Mouse (Mus musculus) midbrain, embryonic 13.5 days (tissue): ENCODE data around the gene Rxrb. TPM values are rescaled to one million over a fixed set of nuclear protein-coding genes. Genes with fewer than 3 reads are reported as not detected.
A peak's percentile ranks its signal among the peaks of the same experiment; 100 is the strongest.

ENCODE experiments used
- ATAC-seq: fragments of 200-750 bp; cut with Nextera tagmentation; 2 replicates; pipeline ENCODE4 v1.8.0; 2017; ENCODE audit warnings: mild to moderate bottlenecking, moderate TSS enrichment, moderate library complexity
- H3K27ac ChIP-seq: fragments of 300-500 bp; sonication (generic); 2 replicates; pipeline ENCODE4 v1.5.1; 2015; ENCODE audit warnings: inconsistent platforms, mild to moderate bottlenecking, moderate library complexity
- H3K27me3 ChIP-seq: fragments of 300-500 bp; sonication (generic); 2 replicates; pipeline ENCODE4 v1.6.1; 2015; ENCODE audit warnings: mild to moderate bottlenecking, inconsistent platforms
- H3K36me3 ChIP-seq: fragments of 300-500 bp; sonication (generic); 2 replicates; pipeline ENCODE4 v1.6.1; 2015; ENCODE audit warnings: mild to moderate bottlenecking, inconsistent platforms
- H3K4me1 ChIP-seq: fragments of 300-500 bp; sonication (generic); replicated peaks from 2 replicates; pipeline ENCODE4 v1.6.1; 2015; ENCODE audit warnings: inconsistent platforms
- H3K4me2 ChIP-seq: fragments of 300-500 bp; sonication (generic); replicated peaks from 2 replicates; pipeline ENCODE4 v1.6.1; 2015; ENCODE audit warnings: moderate library complexity, mild to moderate bottlenecking, inconsistent platforms
- H3K4me3 ChIP-seq: fragments of 300-500 bp; sonication (generic); replicated peaks from 2 replicates; pipeline ENCODE4 v1.5.1; 2015; ENCODE audit warnings: mild to moderate bottlenecking, inconsistent platforms
- H3K9ac ChIP-seq: fragments of 300-500 bp; sonication (generic); replicated peaks from 2 replicates; pipeline ENCODE4 v1.6.1; 2015; ENCODE audit warnings: mild to moderate bottlenecking, inconsistent platforms
- H3K9me3 ChIP-seq: fragments of 300-500 bp; sonication (generic); 2 replicates; pipeline ENCODE4 v1.6.1; 2016; ENCODE audit warnings: mild to moderate bottlenecking, inconsistent platforms
- WGBS: fragments of 180-500 bp; shearing (Covaris S2); methylation state at CpG from one replicate; pipeline ENCODE4 v1.1.7; 2015; 5-methylcytosine and 5-hydroxymethylcytosine counted together
- polyA plus RNA-seq: library from polyadenylated mRNA; unstranded; fragments of >200 nt; fragmentation: Nextera tagmentation; extraction: Ambion mirVana; gene quantifications from 2 replicates; pipeline ENCODE4 v1.2.1, GENCODE M21; 2015

Rxrb gene
- polyA plus RNA-seq, 1 experiment from 2014 or later: 62.7 TPM

GRCm38 (mm10) chr17:34026917-34027655, 4.5 kb upstream of the Rxrb start:
- ATAC-seq: no peak
- peak overlapping the region; percentile 90 for H3K4me3 ChIP-seq
- WGBS: under 1% methylated on average over 36 of the region's 36 CpGs
- peak overlapping the region; percentile 97 for H3K27ac ChIP-seq
- no peaks in the 10 kb centered on the region for H3K27me3 ChIP-seq
- no peaks in the 10 kb centered on the region for H3K9me3 ChIP-seq
- peaks cover 35% of the 10 kb centered on the region for H3K36me3 ChIP-seq
- H3K4me2 ChIP-seq: peak overlapping the region; percentile 100
- H3K4me1 ChIP-seq: peaks cover 77% of the 10 kb centered on the region
- peak overlapping the region; percentile 90 for H3K9ac ChIP-seq

GRCm38 (mm10) chr17:34027656-34028223, 3.9 kb upstream of the Rxrb start, which contains the start of gene H2-Ke6:
TSS of gene H2-Ke6 (minus strand) at chr17:34028060.
- peaks cover 76% of the 10 kb centered on the region for H3K4me1 ChIP-seq

GRCm38 (mm10) chr17:34028501-34029149, 3.0 kb upstream of the Rxrb start:
- Histone ChIP-seq H3K4me1 (peaks cover 76% of the 10 kb centered on the region), H3K27me3 (no peaks in the 10 kb centered on the region), H3K27ac (peak overlapping the region; percentile 97), H3K9ac (peak overlapping the region; percentile 41; the same call in 1 of the 2 replicates), H3K4me3 (peak overlapping the region; percentile 90), H3K4me2 (peak overlapping the region; percentile 100), H3K9me3 (no peaks in the 10 kb centered on the region), H3K36me3 (peaks cover 23% of the 10 kb centered on the region)
- ATAC-seq: no peak
- WGBS: 42% methylated on average over 17 of the region's 17 CpGs

More at GRCm38 (mm10) chr17:34027656-34028223, 3.9 kb upstream of the Rxrb start, which contains the start of gene H2-Ke6:
- Histone ChIP-seq H3K27me3 (no peaks in the 10 kb centered on the region), H3K9ac (peak within 1 kb of the TSS; percentile 90), H3K36me3 (peaks cover 28% of the 10 kb centered on the region), H3K4me2 (peak within 1 kb of the TSS; percentile 100), H3K9me3 (no peaks in the 10 kb centered on the region), H3K27ac (peak within 1 kb of the TSS; percentile 97), H3K4me3 (peak within 1 kb of the TSS; percentile 90)
- under 1% methylated on average over 49 of the region's 49 CpGs for WGBS
- peak; percentile 67 for ATAC-seq

DNA sequence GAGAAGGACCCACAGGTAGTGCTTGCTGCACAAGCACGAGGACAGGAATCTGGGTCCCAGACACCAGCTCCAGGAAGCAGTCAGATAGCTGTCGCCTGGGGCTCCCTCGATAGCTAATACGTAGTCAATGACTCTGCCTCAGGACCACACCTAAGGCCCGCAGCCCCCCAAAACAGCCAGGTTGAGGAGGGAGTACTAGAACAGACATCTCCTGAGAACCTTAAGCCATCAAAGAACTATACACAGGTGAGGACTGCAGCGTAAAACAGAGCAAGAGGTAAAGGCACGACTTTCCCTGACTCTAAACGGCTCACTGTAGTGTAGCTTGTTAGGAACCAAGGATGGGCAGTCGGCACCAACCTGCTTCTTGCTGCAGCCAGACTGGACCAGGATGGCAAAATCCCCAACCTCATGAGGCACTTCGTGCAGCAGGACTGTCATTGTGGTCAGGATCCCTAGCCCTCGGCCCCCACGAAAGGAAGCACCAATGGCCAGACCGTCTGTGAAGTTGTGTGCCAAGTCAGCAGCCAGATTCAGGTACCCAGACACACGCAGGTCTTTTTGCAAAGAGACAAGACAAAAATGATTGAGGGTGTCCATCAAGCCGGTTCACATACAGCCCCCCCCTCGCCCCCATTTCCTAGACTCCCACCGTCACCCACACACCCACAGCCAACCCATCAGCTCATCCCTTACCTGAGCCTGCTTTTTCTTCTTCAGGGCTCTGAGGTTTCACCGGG, 2.3 kb upstream of the Rxrb start:
- peak overlapping the region; percentile 100 for H3K4me2 ChIP-seq
- peak overlapping the region; percentile 90 for H3K4me3 ChIP-seq
- H3K4me1 ChIP-seq: peaks cover 77% of the 10 kb centered on the region

GRCm38 (mm10) chr17:34029890-34030595, 1.6 kb upstream of the Rxrb start:
- H3K9ac ChIP-seq: peak overlapping the region; percentile 94
- H3K9me3 ChIP-seq: no peaks in the 10 kb centered on the region
- no peak overlapping the region for H3K27ac ChIP-seq
- peak overlapping the region; percentile 90 for H3K4me3 ChIP-seq
- peaks cover 77% of the 10 kb centered on the region for H3K4me1 ChIP-seq
- peak overlapping the region; percentile 100 for H3K4me2 ChIP-seq
- no peaks in the 10 kb centered on the region for H3K27me3 ChIP-seq
- WGBS: 58% methylated on average over 21 of the region's 21 CpGs
- ATAC-seq: no peak
- H3K36me3 ChIP-seq: peaks cover 34% of the 10 kb centered on the region

More for the DNA sequence above, 2.3 kb upstream of the Rxrb start:
- Histone ChIP-seq H3K9me3 (no peaks in the 10 kb centered on the region), H3K27ac (no peak overlapping the region), H3K9ac (peak overlapping the region; percentile 94), H3K36me3 (peaks cover 30% of the 10 kb centered on the region), H3K27me3 (no peaks in the 10 kb centered on the region)
- 82% methylated on average over 18 of the region's 18 CpGs for WGBS
- no peak for ATAC-seq

DNA sequence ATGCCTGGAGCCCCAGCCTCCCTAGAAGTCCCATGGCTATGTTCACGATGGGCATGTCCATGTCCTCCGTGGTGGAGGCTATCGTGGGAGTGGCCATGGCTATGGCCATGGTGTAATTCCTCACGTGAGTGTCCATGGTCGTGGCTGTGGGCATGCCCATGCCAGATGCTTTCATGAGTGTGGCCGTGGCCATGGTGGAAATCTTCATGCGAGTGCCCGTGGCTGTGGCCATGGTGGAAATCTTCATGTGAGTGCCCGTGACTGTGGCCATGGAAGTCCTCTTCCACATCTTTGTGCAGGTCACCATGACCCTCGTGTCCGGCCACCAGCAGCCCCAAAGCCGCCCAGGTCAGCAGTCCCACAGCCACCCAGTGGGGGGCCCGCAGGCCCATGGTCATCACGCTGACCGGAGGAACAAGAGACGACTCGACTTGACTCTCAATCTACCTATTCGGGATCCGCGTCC, 718 bp upstream of the Rxrb start:
- ATAC-seq: peak; percentile 1; the same call in 1 of the 2 replicates
- H3K9ac ChIP-seq: peak overlapping the region; percentile 94
- peak overlapping the region; percentile 90 for H3K4me3 ChIP-seq
- H3K9me3 ChIP-seq: no peaks in the 10 kb centered on the region
- peak overlapping the region; percentile 100 for H3K4me2 ChIP-seq
- peaks cover 42% of the 10 kb centered on the region for H3K36me3 ChIP-seq
- peaks cover 68% of the 10 kb centered on the region for H3K4me1 ChIP-seq
- H3K27ac ChIP-seq: peak overlapping the region; percentile 98
- WGBS: 4% methylated on average over 20 of the region's 20 CpGs
- H3K27me3 ChIP-seq: no peaks in the 10 kb centered on the region

DNA sequence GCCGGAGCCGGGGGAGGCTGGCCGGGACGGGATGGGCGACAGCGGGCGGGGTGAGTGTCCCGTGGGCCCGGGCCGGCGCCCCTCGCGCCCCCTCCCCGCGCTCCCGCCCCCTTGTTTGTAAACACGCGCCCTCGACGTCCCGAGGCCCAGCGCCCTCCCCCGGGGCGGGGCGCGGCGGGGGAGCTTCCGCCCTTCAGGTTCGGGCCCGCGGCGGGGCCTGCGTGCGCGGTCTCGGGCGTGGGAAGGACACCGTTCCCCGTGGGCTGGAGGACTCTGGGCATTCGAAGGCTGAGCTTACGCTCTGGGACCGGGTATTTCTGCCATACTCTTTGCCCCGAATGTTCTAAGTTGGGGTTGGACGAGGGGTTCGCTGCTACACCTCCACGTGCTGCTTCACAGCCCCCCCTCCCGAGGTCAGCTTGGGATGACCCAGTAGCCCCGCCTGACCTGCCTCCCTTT, 591 bp downstream of the Rxrb start:
- H3K36me3 ChIP-seq: peaks cover 55% of the 10 kb centered on the region
- H3K4me3 ChIP-seq: peak overlapping the region; percentile 90
- ATAC-seq: no peak

DNA sequence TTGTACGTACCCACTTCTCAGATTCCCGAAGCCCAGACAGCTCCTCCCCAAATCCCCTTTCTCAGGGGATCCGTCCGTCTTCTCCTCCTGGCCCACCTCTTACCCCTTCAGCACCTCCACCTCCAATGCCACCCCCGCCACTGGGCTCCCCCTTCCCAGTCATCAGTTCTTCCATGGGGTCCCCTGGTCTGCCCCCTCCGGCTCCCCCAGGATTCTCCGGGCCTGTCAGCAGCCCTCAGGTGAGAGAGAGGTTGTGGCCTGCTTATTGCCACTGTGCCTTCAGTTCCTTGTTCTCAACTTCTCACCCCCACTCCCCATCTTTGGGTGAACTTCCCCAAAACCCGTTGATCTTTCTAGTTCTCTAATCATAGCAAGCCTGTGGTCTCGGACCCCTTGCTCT, 1.2 kb downstream of the Rxrb start:
- ATAC-seq: no peak
- Histone ChIP-seq H3K9ac (peak overlapping the region; percentile 96), H3K27ac (peak overlapping the region; percentile 98; the same call in 1 of the 2 replicates), H3K4me3 (peak overlapping the region; percentile 90), H3K4me1 (peaks cover 51% of the 10 kb centered on the region), H3K4me2 (peak overlapping the region; percentile 100), H3K27me3 (no peaks in the 10 kb centered on the region), H3K9me3 (no peaks in the 10 kb centered on the region), H3K36me3 (peaks cover 61% of the 10 kb centered on the region)
- WGBS: 62% methylated on average over 9 of the region's 9 CpGs

More for the DNA sequence above, 591 bp downstream of the Rxrb start:
- Histone ChIP-seq H3K27ac (peak overlapping the region; percentile 98), H3K4me2 (peak overlapping the region; percentile 100), H3K9ac (peak overlapping the region; percentile 96), H3K9me3 (no peaks in the 10 kb centered on the region), H3K27me3 (no peaks in the 10 kb centered on the region), H3K4me1 (peaks cover 55% of the 10 kb centered on the region)
- WGBS: under 1% methylated on average over 30 of the region's 48 CpGs

GRCm38 (mm10) chr17:34033441-34033840, 1.8 kb downstream of the Rxrb start:
- H3K27me3 ChIP-seq: no peaks in the 10 kb centered on the region
- WGBS: 95% methylated on average over 9 of the region's 9 CpGs
- peak overlapping the region; percentile 96 for H3K9ac ChIP-seq
- peaks cover 51% of the 10 kb centered on the region for H3K4me1 ChIP-seq
- H3K4me3 ChIP-seq: peak overlapping the region; percentile 90
- no peaks in the 10 kb centered on the region for H3K9me3 ChIP-seq
- no peak overlapping the region for H3K27ac ChIP-seq
- peak overlapping the region; percentile 100 for H3K4me2 ChIP-seq
- no peak for ATAC-seq
- H3K36me3 ChIP-seq: peaks cover 63% of the 10 kb centered on the region

GRCm38 (mm10) chr17:34034064-34034463, 2.5 kb downstream of the Rxrb start:
- Histone ChIP-seq H3K9ac (no peak overlapping the region), H3K4me3 (no peak overlapping the region), H3K4me1 (peaks cover 51% of the 10 kb centered on the region), H3K4me2 (0 out of 2 replicates have a peak overlapping the region, but pooled peaks have one; percentile 12), H3K27ac (no peak overlapping the region), H3K36me3 (peaks cover 57% of the 10 kb centered on the region), H3K27me3 (no peaks in the 10 kb centered on the region), H3K9me3 (no peaks in the 10 kb centered on the region)
- WGBS: 73% methylated on average over 10 of the region's 10 CpGs
- no peak for ATAC-seq

GRCm38 (mm10) chr17:34035517-34035916, 3.9 kb downstream of the Rxrb start:
- Histone ChIP-seq H3K27ac (no peak overlapping the region), H3K9me3 (no peaks in the 10 kb centered on the region), H3K9ac (no peak overlapping the region), H3K4me3 (no peak overlapping the region), H3K4me2 (no peak overlapping the region), H3K36me3 (peaks cover 44% of the 10 kb centered on the region), H3K4me1 (peaks cover 49% of the 10 kb centered on the region), H3K27me3 (no peaks in the 10 kb centered on the region)
- 90% methylated on average over 9 of the region's 9 CpGs for WGBS
- no peak for ATAC-seq
